Mouse (Mus musculus): ENCODE measurements at regions not wholly inside any gene's neighbourhood (a gene's known extent, or its start where the extent isn't known, plus 50 kb on each side); places are given as distances from the start of the nearest gene placed in this dataset.

GRCm38 (mm10) chr1:193705205-193705604 is 335.1 kb upstream of the Camk1g start:
- TF ChIP-seq CTCF (IDR thresholded peaks at IDR 0.05; ENCODE audit: extremely low read depth, insufficient read depth, low read length) = no peak
- no peak for TF ChIP-seq POLR2A (IDR thresholded peaks at IDR 0.05; ENCODE audit: extremely low read depth, insufficient read depth, low read length)

Measured in cortical plate, adult 2 months (tissue).